Mouse (Mus musculus): ENCODE data around the gene F2r.

DNA sequence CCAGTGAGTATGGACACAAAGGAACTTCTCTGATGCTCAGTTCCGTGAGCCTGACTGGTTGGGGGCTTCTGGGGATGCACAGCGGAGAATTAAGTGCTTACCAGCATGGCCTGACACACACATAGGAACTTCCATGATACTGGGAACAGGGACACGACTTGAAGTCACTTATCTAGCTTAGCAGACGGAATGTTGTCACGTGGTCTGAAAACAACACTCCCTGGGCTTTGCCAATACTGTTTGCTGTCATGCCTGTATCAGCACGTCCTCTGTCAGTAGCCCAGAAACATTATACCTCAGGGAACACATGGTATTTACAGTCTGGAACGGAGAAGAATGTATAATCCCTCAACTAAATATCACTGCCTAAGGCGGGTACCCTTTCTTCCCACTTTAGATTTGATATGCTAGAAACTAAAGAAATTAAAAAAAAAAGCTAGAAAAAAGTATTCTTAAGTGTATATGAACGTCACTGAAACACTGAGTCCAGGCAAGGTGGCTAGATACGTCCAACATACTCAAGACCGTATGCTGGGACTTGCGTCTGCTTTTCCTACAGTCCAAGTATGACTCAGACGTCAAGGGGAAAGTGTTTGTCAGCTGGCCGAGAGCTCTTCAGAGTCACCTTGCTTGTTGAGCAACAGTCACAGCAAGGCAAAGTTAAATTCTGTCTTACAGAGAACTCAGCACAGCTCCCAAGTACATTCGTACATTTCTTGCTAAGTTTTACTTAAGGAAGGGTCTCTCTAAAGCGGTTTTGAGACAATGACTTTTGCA is 7.3 kb downstream of the F2r start:
- no peak for TF ChIP-seq CTCF (IDR thresholded peaks at IDR 0.05)
- peak; percentile 89 for TF ChIP-seq EP300 (IDR thresholded peaks at IDR 0.05)

Data from lung, postnatal 0 days (tissue).